ENCODE assay signal across 9 mouse cellular contexts in genomic region chr1:162206998-162207707, GRCm38 (mm10).
DNase-seq lines count a peak whose midpoint lies in the region; ATAC-seq lines count a peak whose summit lies in the region.
"Had no signal": no experiment of that assay in that cellular context is flagged by ENCODE, and none has a peak within 500 bp of the region (broad histone marks: within the 10 kb centered on the region; RNA-seq: fewer than 3 reads in every experiment).

No protein-coding gene starts in this region.

- H3K36me3 ChIP-seq in liver, embryonic 12.5 days: no peaks in the 10 kb centered on the region
- H3K36me3 ChIP-seq in stomach, embryonic 15.5 days: no peaks in the 10 kb centered on the region
- H3K36me3 ChIP-seq: G1E had no signal

- no peaks in the 10 kb centered on the region for H3K27me3 ChIP-seq in liver, embryonic 12.5 days (replicated peaks)
- no peaks in the 10 kb centered on the region for H3K27me3 ChIP-seq in stomach, embryonic 15.5 days (replicated peaks)

- H3K9me3 ChIP-seq in liver, embryonic 12.5 days (replicated peaks): no peaks in the 10 kb centered on the region
- no peaks in the 10 kb centered on the region for H3K9me3 ChIP-seq in stomach, embryonic 15.5 days
- H3K9me3 ChIP-seq: G1E had no signal

- H3K9ac ChIP-seq in liver, embryonic 12.5 days: no peak overlapping the region
- no peak overlapping the region for H3K9ac ChIP-seq in stomach, embryonic 15.5 days

- peak; percentile 62 for DNase-seq in embryo, embryonic 10.5 days (ENCODE audit: low spot score)
- no peak for DNase-seq in embryo, embryonic 9.5 days (ENCODE audit: extremely low spot score)
- peak; percentile 49 to 60 for DNase-seq in B cell, adult 2 months
- peak; percentile 52 for DNase-seq in heart, adult 8-10 months (ENCODE audit: low spot score)
- no peak for DNase-seq in layer of hippocampus, postnatal 14 days (ENCODE audit: low spot score in 2 of 2)
- no peak for DNase-seq in ovary, postnatal 10 days (ENCODE audit: low spot score)

- H3K27ac ChIP-seq in liver, embryonic 12.5 days: no peak overlapping the region
- H3K27ac ChIP-seq in stomach, embryonic 15.5 days: peak overlapping the region; percentile 86

- no peak overlapping the region for H3K4me3 ChIP-seq in liver, embryonic 12.5 days
- H3K4me3 ChIP-seq in stomach, embryonic 15.5 days (replicated peaks): no peak overlapping the region; the same call in 1 of the 2 replicates

- H3K4me1 ChIP-seq in liver, embryonic 12.5 days: 0 out of 2 replicates have a peak, but pooled peaks cover 4% of the 10 kb centered on the region
- H3K4me1 ChIP-seq in stomach, embryonic 15.5 days: peaks cover 7% of the 10 kb centered on the region

- no peak for ATAC-seq in liver, embryonic 12.5 days
- ATAC-seq in stomach, embryonic 15.5 days (ENCODE audit: insufficient read depth, low FRiP score, low read depth): peak; percentile 63; the same call in 1 of the 2 replicates

- H3K4me2 ChIP-seq in liver, embryonic 12.5 days: peak overlapping the region; percentile 29
- peak overlapping the region; percentile 30 for H3K4me2 ChIP-seq in stomach, embryonic 15.5 days

- WGBS in liver, embryonic 12.5 days (ENCODE audit: insufficient replicate concordance): 15% methylated on average over 12 of the region's 12 CpGs
- 26% methylated on average over 12 of the region's 12 CpGs for WGBS in stomach, embryonic 15.5 days

Comparison
In these comparisons a context has a peak if more than half of its experiments do, and no peak if none do; other contexts are left out.
1. DNase-seq: peak in embryo, embryonic 10.5 days (single experiment), B cell, adult 2 months (2 of 2) and heart, adult 8-10 months (single experiment); none in embryo, embryonic 9.5 days (single experiment), layer of hippocampus, postnatal 14 days (0 of 2) and ovary, postnatal 10 days (single experiment).